ENCODE assay signal across 15 mouse cellular contexts in the genomic region with DNA sequence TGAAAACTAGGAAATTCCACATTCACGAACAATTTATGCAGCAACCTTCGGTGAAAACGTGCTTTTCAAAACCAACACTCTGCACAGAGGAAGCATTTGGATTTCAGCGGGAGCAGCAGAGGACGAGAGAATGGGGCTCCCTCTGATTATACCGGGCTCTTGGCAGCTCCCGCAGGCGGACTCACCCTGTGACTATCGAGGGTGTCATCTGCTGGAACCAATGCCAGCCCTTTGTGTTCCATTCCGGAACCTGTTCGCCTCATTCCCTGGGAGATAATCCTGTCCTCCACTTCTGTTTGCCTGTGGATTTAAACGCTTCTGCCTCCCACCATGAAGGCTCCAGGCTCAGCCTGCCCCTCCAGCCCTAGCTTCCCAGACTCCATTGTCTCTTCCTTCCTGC.
DNase-seq lines count a peak whose midpoint lies in the region; ATAC-seq and TF ChIP-seq lines count a peak whose summit lies in the region.
"Had no signal": no experiment of that assay in that cellular context is flagged by ENCODE, and none has a peak within 500 bp of the region (broad histone marks: within the 10 kb centered on the region; RNA-seq: fewer than 3 reads in every experiment).

No protein-coding gene starts in this region.

- H3K4me3 ChIP-seq in midbrain, postnatal 0 days (ENCODE audit: low read depth, low read length): no peak overlapping the region
- no peak overlapping the region for H3K4me3 ChIP-seq in midbrain, embryonic 16.5 days (ENCODE audit: low read depth, low read length)
- H3K4me3 ChIP-seq: embryonic facial prominence, embryonic 12.5 days; forebrain, embryonic 15.5 days; heart, embryonic 13.5 days; hindbrain, embryonic 15.5 days had no signal

- H3K4me1 ChIP-seq in midbrain, postnatal 0 days (ENCODE audit: insufficient read depth, low read length): no peaks in the 10 kb centered on the region
- peaks cover 2% of the 10 kb centered on the region; the same call in 1 of the 2 replicates for H3K4me1 ChIP-seq in midbrain, embryonic 16.5 days (ENCODE audit: control insufficient read depth, insufficient read depth, low read length)
- H3K4me1 ChIP-seq: embryonic facial prominence, embryonic 12.5 days; forebrain, embryonic 15.5 days; heart, embryonic 13.5 days; hindbrain, embryonic 15.5 days had no signal

- H3K9ac ChIP-seq in midbrain, postnatal 0 days (replicated peaks; ENCODE audit: low read length, poor library complexity, severe bottlenecking): no peak overlapping the region
- no peak overlapping the region for H3K9ac ChIP-seq in midbrain, embryonic 16.5 days (ENCODE audit: low read depth, low read length)
- H3K9ac ChIP-seq: embryonic facial prominence, embryonic 12.5 days; forebrain, embryonic 15.5 days; heart, embryonic 13.5 days; hindbrain, embryonic 15.5 days had no signal

- 37% methylated on average over 12 of the region's 12 CpGs for WGBS in midbrain, postnatal 0 days
- WGBS in midbrain, embryonic 16.5 days: 55% methylated on average over 12 of the region's 12 CpGs

- no peaks in the 10 kb centered on the region for H3K27me3 ChIP-seq in midbrain, postnatal 0 days (ENCODE audit: insufficient read depth, low read length)
- no peaks in the 10 kb centered on the region for H3K27me3 ChIP-seq in midbrain, embryonic 16.5 days (ENCODE audit: control insufficient read depth, insufficient read depth, low read depth, low read length)
- H3K27me3 ChIP-seq: embryonic facial prominence, embryonic 12.5 days; forebrain, embryonic 15.5 days; heart, embryonic 13.5 days; hindbrain, embryonic 15.5 days had no signal

- no peaks in the 10 kb centered on the region for H3K36me3 ChIP-seq in midbrain, postnatal 0 days (ENCODE audit: insufficient read depth, low read length)
- no peaks in the 10 kb centered on the region for H3K36me3 ChIP-seq in midbrain, embryonic 16.5 days (ENCODE audit: control insufficient read depth, insufficient read depth, low read length)
- H3K36me3 ChIP-seq: embryonic facial prominence, embryonic 12.5 days; forebrain, embryonic 15.5 days; heart, embryonic 13.5 days; hindbrain, embryonic 15.5 days had no signal

- no peak overlapping the region for H3K27ac ChIP-seq in midbrain, postnatal 0 days (ENCODE audit: low read depth, low read length)
- no peak overlapping the region for H3K27ac ChIP-seq in midbrain, embryonic 16.5 days (ENCODE audit: low read length)
- H3K27ac ChIP-seq: embryonic facial prominence, embryonic 12.5 days; forebrain, embryonic 15.5 days; heart, embryonic 13.5 days; hindbrain, embryonic 15.5 days had no signal

- DNase-seq in cerebellum, adult 11-12 months: peak; percentile 58
- DNase-seq in cerebellum, adult 8-10 months: no peak
- DNase-seq in midbrain, postnatal 0 days (ENCODE audit: low spot score): no peak
- peak; percentile 50 to 55 for DNase-seq in cerebellum, postnatal 14 days
- no peak for DNase-seq in frontal cortex, adult 2 months (ENCODE audit: extremely low spot score in 1 of 2, low spot score in 1 of 2)
- DNase-seq in frontal cortex, postnatal 36 days (ENCODE audit: low spot score in 2 of 2): no peak
- DNase-seq: adrenal gland, postnatal 10 days; gastrocnemius, postnatal 14 days; heart, postnatal 36 days had no signal

- ATAC-seq in midbrain, postnatal 0 days (ENCODE audit: low FRiP score): no peak
- no peak for ATAC-seq in midbrain, embryonic 16.5 days
- ATAC-seq: forebrain, embryonic 15.5 days; intestine, embryonic 16.5 days had no signal

- no peak for TF ChIP-seq CTCF in midbrain, postnatal 0 days (IDR thresholded peaks at IDR 0.05)

- H3K4me2 ChIP-seq in midbrain, postnatal 0 days (ENCODE audit: low read depth, low read length, poor library complexity, severe bottlenecking): 0 out of 2 replicates have a peak overlapping the region, but pooled peaks have one; percentile 4
- no peak overlapping the region for H3K4me2 ChIP-seq in midbrain, embryonic 16.5 days (ENCODE audit: low read length)
- H3K4me2 ChIP-seq: embryonic facial prominence, embryonic 12.5 days; forebrain, embryonic 15.5 days; heart, embryonic 13.5 days; hindbrain, embryonic 15.5 days had no signal

- no peaks in the 10 kb centered on the region for H3K9me3 ChIP-seq in midbrain, postnatal 0 days (ENCODE audit: low read length)
- H3K9me3 ChIP-seq in midbrain, embryonic 16.5 days (replicated peaks; ENCODE audit: control insufficient read depth, low read length, poor library complexity, severe bottlenecking): no peaks in the 10 kb centered on the region
- H3K9me3 ChIP-seq: embryonic facial prominence, embryonic 12.5 days; forebrain, embryonic 15.5 days; heart, embryonic 13.5 days; hindbrain, embryonic 15.5 days had no signal

Comparison
In these comparisons a context has a peak if more than half of its experiments do, and no peak if none do; other contexts are left out.
1. DNase-seq: peak in cerebellum, adult 11-12 months (single experiment) and cerebellum, postnatal 14 days (2 of 2); none in cerebellum, adult 8-10 months (single experiment), midbrain, postnatal 0 days (single experiment), frontal cortex, adult 2 months (0 of 2) and frontal cortex, postnatal 36 days (0 of 2).